Mouse (Mus musculus) liver, embryonic 12.5 days (tissue): ENCODE results near the gene Krt27. TPM values are rescaled to one million over a fixed set of nuclear protein-coding genes. Genes with fewer than 3 reads are reported as not detected.

Source experiments
- ATAC-seq: fragments of 200-750 bp; cut with Nextera tagmentation; 2 replicates; pipeline ENCODE4 v1.8.0; 2017; ENCODE audit warnings: moderate number of reproducible peaks, mild to moderate bottlenecking, moderate library complexity
- H3K27ac ChIP-seq: fragments of 300-500 bp; sonication (generic); 2 replicates; pipeline ENCODE4 v1.5.1; 2016; ENCODE audit warnings: mild to moderate bottlenecking
- H3K27me3 ChIP-seq: fragments of 300-500 bp; sonication (generic); replicated peaks from 2 replicates; pipeline ENCODE4 v1.6.1; 2016; ENCODE audit warnings: mild to moderate bottlenecking, moderate library complexity
- H3K36me3 ChIP-seq: fragments of 300-500 bp; sonication (generic); 2 replicates; pipeline ENCODE4 v1.6.1; 2016; ENCODE audit warnings: mild to moderate bottlenecking, moderate library complexity
- H3K4me1 ChIP-seq: fragments of 300-500 bp; sonication (generic); 2 replicates; pipeline ENCODE4 v1.6.1; 2016
- H3K4me2 ChIP-seq: fragments of 300-500 bp; sonication (generic); 2 replicates; pipeline ENCODE4 v1.6.1; 2016; ENCODE audit warnings: mild to moderate bottlenecking, moderate library complexity
- H3K4me3 ChIP-seq: fragments of 300-500 bp; sonication (generic); 2 replicates; pipeline ENCODE4 v1.5.1; 2016; ENCODE audit warnings: mild to moderate bottlenecking, moderate library complexity
- H3K9ac ChIP-seq: fragments of 300-500 bp; sonication (generic); 2 replicates; pipeline ENCODE4 v1.6.1; 2016; ENCODE audit warnings: mild to moderate bottlenecking, moderate library complexity
- H3K9me3 ChIP-seq: fragments of 300-500 bp; sonication (generic); replicated peaks from 2 replicates; pipeline ENCODE4 v1.6.1; 2016; ENCODE audit warnings: mild to moderate bottlenecking, moderate library complexity
- WGBS: fragments of 180-500 bp; shearing (Covaris S2); methylation state at CpG from one replicate; pipeline ENCODE4 v1.1.7; 2016; ENCODE audit not compliant: insufficient replicate concordance; 5-methylcytosine and 5-hydroxymethylcytosine counted together
- polyA plus RNA-seq: library from polyadenylated mRNA; unstranded; fragments of >200 nt; fragmentation: Nextera tagmentation; extraction: Ambion mirVana; gene quantifications from 2 replicates; pipeline ENCODE4 v1.2.1, GENCODE M21; 2016

Gene Krt27
- polyA plus RNA-seq: not detected in 2 replicates

GRCm38 (mm10) chr11:99351004-99351403, at the start of gene Krt27:
Gene Krt27 (minus strand): TSS chr11:99351104.
- 63% methylated on average over 12 of the region's 12 CpGs for WGBS
- H3K4me3 ChIP-seq: no peak within 1 kb of the TSS

GRCm38 (mm10) chr11:99399956-99400549, 49.1 kb upstream of the Krt27 start:
- 66% methylated on average over 13 of the region's 13 CpGs for WGBS
- H3K4me2 ChIP-seq: no peak overlapping the region
- H3K4me3 ChIP-seq: no peak overlapping the region
- no peaks in the 10 kb centered on the region for H3K36me3 ChIP-seq
- no peaks in the 10 kb centered on the region for H3K4me1 ChIP-seq
- no peak overlapping the region for H3K27ac ChIP-seq
- peaks cover 12% of the 10 kb centered on the region; the same call in 1 of the 2 replicates for H3K27me3 ChIP-seq
- no peak for ATAC-seq
- H3K9me3 ChIP-seq: no peaks in the 10 kb centered on the region
- no peak overlapping the region for H3K9ac ChIP-seq

More at GRCm38 (mm10) chr11:99351004-99351403, at the start of gene Krt27:
- Histone ChIP-seq H3K36me3 (no peaks in the 10 kb centered on the region), H3K9ac (no peak within 1 kb of the TSS), H3K27ac (no peak within 1 kb of the TSS), H3K4me2 (no peak within 1 kb of the TSS), H3K27me3 (peaks cover 3% of the 10 kb centered on the region; the same call in 1 of the 2 replicates), H3K4me1 (no peaks in the 10 kb centered on the region), H3K9me3 (no peaks in the 10 kb centered on the region)
- ATAC-seq: no peak

GRCm38 (mm10) chr11:99398832-99399231, 47.9 kb upstream of the Krt27 start:
- ATAC-seq: no peak
- no peaks in the 10 kb centered on the region for H3K4me1 ChIP-seq
- no peak overlapping the region for H3K9ac ChIP-seq
- H3K4me3 ChIP-seq: no peak overlapping the region
- no peaks in the 10 kb centered on the region for H3K9me3 ChIP-seq
- H3K27me3 ChIP-seq: peaks cover 12% of the 10 kb centered on the region; the same call in 1 of the 2 replicates
- WGBS: 40% methylated on average over 8 of the region's 8 CpGs
- no peak overlapping the region for H3K27ac ChIP-seq
- no peaks in the 10 kb centered on the region for H3K36me3 ChIP-seq
- H3K4me2 ChIP-seq: no peak overlapping the region

GRCm38 (mm10) chr11:99398084-99398483, 47.2 kb upstream of the Krt27 start:
- Histone ChIP-seq H3K9me3 (no peaks in the 10 kb centered on the region), H3K4me1 (no peaks in the 10 kb centered on the region), H3K27ac (no peak overlapping the region), H3K4me2 (no peak overlapping the region), H3K27me3 (peaks cover 12% of the 10 kb centered on the region; the same call in 1 of the 2 replicates), H3K36me3 (no peaks in the 10 kb centered on the region), H3K9ac (no peak overlapping the region), H3K4me3 (no peak overlapping the region)
- no peak for ATAC-seq
- 46% methylated on average over 3 of the region's 3 CpGs for WGBS

GRCm38 (mm10) chr11:99396661-99397060, 45.8 kb upstream of the Krt27 start:
- Histone ChIP-seq H3K4me2 (no peak overlapping the region), H3K4me1 (no peaks in the 10 kb centered on the region), H3K4me3 (no peak overlapping the region), H3K36me3 (no peaks in the 10 kb centered on the region), H3K27me3 (peaks cover 12% of the 10 kb centered on the region; the same call in 1 of the 2 replicates), H3K9ac (no peak overlapping the region), H3K27ac (no peak overlapping the region), H3K9me3 (no peaks in the 10 kb centered on the region)
- 64% methylated on average over 2 of the region's 2 CpGs for WGBS
- ATAC-seq: no peak

- Histone ChIP-seq H3K9me3 (no peaks in the 10 kb centered on the region), H3K4me3 (no peak overlapping the region), H3K36me3 (no peaks in the 10 kb centered on the region), H3K27ac (no peak overlapping the region), H3K9ac (no peak overlapping the region), H3K4me1 (no peaks in the 10 kb centered on the region), H3K27me3 (peaks cover 13% of the 10 kb centered on the region; the same call in 1 of the 2 replicates), H3K4me2 (no peak overlapping the region)
- WGBS: 41% methylated on average over 3 of the region's 3 CpGs
- ATAC-seq: no peak
Measured at GRCm38 (mm10) chr11:99396034-99396433, 45.1 kb upstream of the Krt27 start.

- no peak for ATAC-seq
- Histone ChIP-seq H3K4me3 (no peak overlapping the region), H3K27ac (no peak overlapping the region), H3K9me3 (no peaks in the 10 kb centered on the region), H3K36me3 (0 out of 2 replicates have a peak, but pooled peaks cover 3% of the 10 kb centered on the region), H3K4me1 (no peaks in the 10 kb centered on the region), H3K9ac (no peak overlapping the region), H3K4me2 (no peak overlapping the region), H3K27me3 (peaks cover 14% of the 10 kb centered on the region)
- 68% methylated on average over 10 of the region's 10 CpGs for WGBS
Measured at GRCm38 (mm10) chr11:99392492-99392891, 41.6 kb upstream of the Krt27 start.

GRCm38 (mm10) chr11:99391375-99391774, 40.5 kb upstream of the Krt27 start:
- Histone ChIP-seq H3K4me2 (no peak overlapping the region), H3K4me1 (no peaks in the 10 kb centered on the region), H3K9me3 (no peaks in the 10 kb centered on the region), H3K27me3 (peaks cover 19% of the 10 kb centered on the region), H3K9ac (no peak overlapping the region), H3K36me3 (0 out of 2 replicates have a peak, but pooled peaks cover 3% of the 10 kb centered on the region), H3K4me3 (no peak overlapping the region), H3K27ac (no peak overlapping the region)
- WGBS: 65% methylated on average over 6 of the region's 6 CpGs
- ATAC-seq: no peak

- Histone ChIP-seq H3K36me3 (0 out of 2 replicates have a peak, but pooled peaks cover 3% of the 10 kb centered on the region), H3K4me2 (no peak overlapping the region), H3K27me3 (peaks cover 22% of the 10 kb centered on the region), H3K9ac (no peak overlapping the region), H3K27ac (no peak overlapping the region), H3K4me3 (no peak overlapping the region), H3K9me3 (no peaks in the 10 kb centered on the region), H3K4me1 (no peaks in the 10 kb centered on the region)
- 58% methylated on average over 7 of the region's 7 CpGs for WGBS
- ATAC-seq: no peak
Measured at GRCm38 (mm10) chr11:99390866-99391265, 40.0 kb upstream of the Krt27 start.

GRCm38 (mm10) chr11:99389264-99389663, 38.4 kb upstream of the Krt27 start, which contains the start of gene Krt10:
Gene Krt10 (minus strand): TSS chr11:99389364.
- Histone ChIP-seq H3K36me3 (0 out of 2 replicates have a peak, but pooled peaks cover 3% of the 10 kb centered on the region), H3K4me3 (no peak within 1 kb of the TSS), H3K4me2 (no peak within 1 kb of the TSS), H3K9me3 (no peaks in the 10 kb centered on the region), H3K27me3 (peaks cover 25% of the 10 kb centered on the region), H3K27ac (no peak within 1 kb of the TSS), H3K4me1 (no peaks in the 10 kb centered on the region), H3K9ac (no peak within 1 kb of the TSS)
- 69% methylated on average over 4 of the region's 4 CpGs for WGBS
- ATAC-seq: no peak

DNA sequence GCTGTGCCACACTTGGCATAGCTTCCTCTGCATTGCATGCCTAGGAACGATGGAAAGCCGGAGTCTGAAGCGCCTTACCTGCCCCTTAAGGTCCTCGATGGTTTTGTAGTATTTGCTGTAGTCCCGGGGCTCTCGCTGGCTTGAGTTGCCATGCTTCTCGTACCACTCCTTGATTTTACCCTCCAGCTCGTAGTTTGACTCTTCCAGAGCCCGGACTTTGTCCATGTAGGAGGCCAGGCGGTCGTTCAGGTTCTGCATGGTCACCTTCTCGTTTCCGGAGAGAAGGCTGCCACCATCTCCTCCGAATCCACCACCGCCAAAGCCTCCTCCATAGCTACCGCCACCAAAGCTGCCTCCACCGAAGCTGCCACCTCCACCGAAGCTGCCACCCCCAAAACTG, 37.8 kb upstream of the Krt27 start:
- no peak for ATAC-seq
- H3K4me3 ChIP-seq: no peak overlapping the region

GRCm38 (mm10) chr11:99385813-99386721, 35.2 kb upstream of the Krt27 start:
- H3K9me3 ChIP-seq: no peaks in the 10 kb centered on the region
- H3K36me3 ChIP-seq: 0 out of 2 replicates have a peak, but pooled peaks cover 3% of the 10 kb centered on the region
- peaks cover 39% of the 10 kb centered on the region for H3K27me3 ChIP-seq
- peak; percentile 59 for ATAC-seq
- peak overlapping the region; percentile 83 for H3K27ac ChIP-seq
- H3K4me3 ChIP-seq: peak overlapping the region; percentile 61
- H3K4me2 ChIP-seq: peak overlapping the region; percentile 79
- 3% methylated on average over 71 of the region's 71 CpGs for WGBS
- peak overlapping the region; percentile 48 for H3K9ac ChIP-seq
- no peaks in the 10 kb centered on the region for H3K4me1 ChIP-seq

More for the DNA sequence above, 37.8 kb upstream of the Krt27 start:
- 77% methylated on average over 18 of the region's 18 CpGs for WGBS
- H3K27ac ChIP-seq: no peak overlapping the region
- H3K27me3 ChIP-seq: peaks cover 28% of the 10 kb centered on the region
- no peak overlapping the region for H3K9ac ChIP-seq
- H3K9me3 ChIP-seq: no peaks in the 10 kb centered on the region
- H3K4me1 ChIP-seq: no peaks in the 10 kb centered on the region
- H3K4me2 ChIP-seq: no peak overlapping the region
- 0 out of 2 replicates have a peak, but pooled peaks cover 3% of the 10 kb centered on the region for H3K36me3 ChIP-seq
